Mouse (Mus musculus): Measurements from ENCODE around the gene Kdm4b. TPM values are rescaled to one million over a fixed set of nuclear protein-coding genes. Genes with fewer than 3 reads are reported as not detected.

Gene Kdm4b
- polyA plus RNA-seq, 1 experiment from 2014 or later = 13.5 TPM

GRCm38 (mm10) chr17:56420022-56420421 lies 94.2 kb downstream of the Kdm4b start:
- Histone ChIP-seq H3K4me3 (ENCODE audit: low read depth, low read length) (no peak overlapping the region), H3K4me2 (replicated peaks; ENCODE audit: low read depth) (no peak overlapping the region), H3K27ac (replicated peaks) (no peak overlapping the region), H3K4me1 (replicated peaks; ENCODE audit: control insufficient read depth, insufficient read depth) (no peaks in the 10 kb centered on the region), H3K9me3 (ENCODE audit: control insufficient read depth, low read length) (no peaks in the 10 kb centered on the region), H3K36me3 (ENCODE audit: control insufficient read depth, insufficient read depth, low read length) (peaks cover 50% of the 10 kb centered on the region), H3K27me3 (ENCODE audit: control insufficient read depth, insufficient read depth, low read length) (no peaks in the 10 kb centered on the region), H3K9ac (ENCODE audit: low read length) (no peak overlapping the region)
- ATAC-seq (ENCODE audit: low FRiP score, low TSS enrichment) = no peak
- WGBS = 100% methylated on average over 2 of the region's 2 CpGs
- no peak for DNase-seq (ENCODE audit: low spot score)
- TF ChIP-seq EP300 (optimal IDR thresholded peaks at IDR 0.05) = no peak
- no peak for TF ChIP-seq CTCF (IDR thresholded peaks at IDR 0.05; ENCODE audit: low read depth)

GRCm38 (mm10) chr17:56424726-56425583 lies 99.1 kb downstream of the Kdm4b start:
- no peaks in the 10 kb centered on the region for H3K4me1 ChIP-seq (replicated peaks; ENCODE audit: control insufficient read depth, insufficient read depth)
- H3K36me3 ChIP-seq (ENCODE audit: control insufficient read depth, insufficient read depth, low read length) = peaks cover 21% of the 10 kb centered on the region
- H3K4me2 ChIP-seq (replicated peaks; ENCODE audit: low read depth) = peak overlapping the region; percentile 89
- peak overlapping the region; percentile 58 for H3K9ac ChIP-seq (ENCODE audit: low read length)
- peak; percentile 82 for DNase-seq (ENCODE audit: low spot score)
- H3K27me3 ChIP-seq (ENCODE audit: control insufficient read depth, insufficient read depth, low read length) = no peaks in the 10 kb centered on the region
- TF ChIP-seq CTCF (IDR thresholded peaks at IDR 0.05; ENCODE audit: low read depth) (no peak), EP300 (optimal IDR thresholded peaks at IDR 0.05) (no peak)
- H3K9me3 ChIP-seq (ENCODE audit: control insufficient read depth, low read length) = no peaks in the 10 kb centered on the region
- peak overlapping the region; percentile 46 for H3K4me3 ChIP-seq (ENCODE audit: low read depth, low read length)
- ATAC-seq (ENCODE audit: low FRiP score, low TSS enrichment) = peak; percentile 74
- H3K27ac ChIP-seq (replicated peaks) = peak overlapping the region; percentile 40; the same call in 1 of the 2 replicates
- 31% methylated on average over 64 of the region's 77 CpGs for WGBS

GRCm38 (mm10) chr17:56425584-56425914 lies 99.7 kb downstream of the Kdm4b start:
- H3K27me3 ChIP-seq (ENCODE audit: control insufficient read depth, insufficient read depth, low read length) = no peaks in the 10 kb centered on the region
- 2% methylated on average over 47 of the region's 47 CpGs for WGBS
- TF ChIP-seq CTCF (IDR thresholded peaks at IDR 0.05; ENCODE audit: low read depth) (peak; percentile 76), EP300 (optimal IDR thresholded peaks at IDR 0.05) (no peak)
- H3K4me2 ChIP-seq (replicated peaks; ENCODE audit: low read depth) = peak overlapping the region; percentile 89
- H3K4me1 ChIP-seq (replicated peaks; ENCODE audit: control insufficient read depth, insufficient read depth) = no peaks in the 10 kb centered on the region
- peak overlapping the region; percentile 40; the same call in 1 of the 2 replicates for H3K27ac ChIP-seq (replicated peaks)
- peak overlapping the region; percentile 58 for H3K9ac ChIP-seq (ENCODE audit: low read length)
- no peaks in the 10 kb centered on the region for H3K9me3 ChIP-seq (ENCODE audit: control insufficient read depth, low read length)
- DNase-seq (ENCODE audit: low spot score) (peak; percentile 86), ATAC-seq (ENCODE audit: low FRiP score, low TSS enrichment) (peak; percentile 79)
- H3K4me3 ChIP-seq (ENCODE audit: low read depth, low read length) = peak overlapping the region; percentile 46
- peaks cover 20% of the 10 kb centered on the region for H3K36me3 ChIP-seq (ENCODE audit: control insufficient read depth, insufficient read depth, low read length)

GRCm38 (mm10) chr17:56425941-56426340 lies 100.1 kb downstream of the Kdm4b start:
- Histone ChIP-seq H3K27me3 (ENCODE audit: control insufficient read depth, insufficient read depth, low read length) (no peaks in the 10 kb centered on the region), H3K9me3 (ENCODE audit: control insufficient read depth, low read length) (no peaks in the 10 kb centered on the region), H3K4me3 (ENCODE audit: low read depth, low read length) (peak overlapping the region; percentile 46), H3K4me1 (replicated peaks; ENCODE audit: control insufficient read depth, insufficient read depth) (no peaks in the 10 kb centered on the region), H3K9ac (ENCODE audit: low read length) (peak overlapping the region; percentile 58), H3K36me3 (ENCODE audit: control insufficient read depth, insufficient read depth, low read length) (peaks cover 17% of the 10 kb centered on the region), H3K27ac (replicated peaks) (no peak overlapping the region), H3K4me2 (replicated peaks; ENCODE audit: low read depth) (peak overlapping the region; percentile 89)
- no peak for ATAC-seq (ENCODE audit: low FRiP score, low TSS enrichment)
- TF ChIP-seq CTCF (IDR thresholded peaks at IDR 0.05; ENCODE audit: low read depth) (no peak), EP300 (optimal IDR thresholded peaks at IDR 0.05) (no peak)
- DNase-seq (ENCODE audit: low spot score) = no peak
- 43% methylated on average over 3 of the region's 3 CpGs for WGBS

GRCm38 (mm10) chr17:56427857-56428256 lies 102.0 kb downstream of the Kdm4b start:
- Histone ChIP-seq H3K9ac (ENCODE audit: low read length) (no peak overlapping the region), H3K36me3 (ENCODE audit: control insufficient read depth, insufficient read depth, low read length) (peaks cover 7% of the 10 kb centered on the region; the same call in 1 of the 2 replicates), H3K27me3 (ENCODE audit: control insufficient read depth, insufficient read depth, low read length) (no peaks in the 10 kb centered on the region), H3K9me3 (ENCODE audit: control insufficient read depth, low read length) (no peaks in the 10 kb centered on the region), H3K4me1 (replicated peaks; ENCODE audit: control insufficient read depth, insufficient read depth) (no peaks in the 10 kb centered on the region), H3K27ac (replicated peaks) (no peak overlapping the region), H3K4me3 (ENCODE audit: low read depth, low read length) (no peak overlapping the region), H3K4me2 (replicated peaks; ENCODE audit: low read depth) (no peak overlapping the region)
- ATAC-seq (ENCODE audit: low FRiP score, low TSS enrichment) (no peak), DNase-seq (ENCODE audit: low spot score) (no peak)
- WGBS = 76% methylated on average over 7 of the region's 28 CpGs
- TF ChIP-seq CTCF (IDR thresholded peaks at IDR 0.05; ENCODE audit: low read depth) (no peak), EP300 (optimal IDR thresholded peaks at IDR 0.05) (no peak)

GRCm38 (mm10) chr17:56431582-56431981 lies 105.7 kb downstream of the Kdm4b start:
- H3K4me3 ChIP-seq (ENCODE audit: low read depth, low read length) = no peak overlapping the region
- TF ChIP-seq EP300 (optimal IDR thresholded peaks at IDR 0.05) = no peak
- TF ChIP-seq CTCF (IDR thresholded peaks at IDR 0.05; ENCODE audit: low read depth) = no peak
- peaks cover 5% of the 10 kb centered on the region; the same call in 1 of the 2 replicates for H3K36me3 ChIP-seq (ENCODE audit: control insufficient read depth, insufficient read depth, low read length)
- WGBS = 70% methylated on average over 3 of the region's 3 CpGs
- ATAC-seq (ENCODE audit: low FRiP score, low TSS enrichment) (no peak), DNase-seq (ENCODE audit: low spot score) (no peak)
- no peak overlapping the region for H3K9ac ChIP-seq (ENCODE audit: low read length)
- H3K9me3 ChIP-seq (ENCODE audit: control insufficient read depth, low read length) = no peaks in the 10 kb centered on the region
- no peak overlapping the region for H3K27ac ChIP-seq (replicated peaks)
- no peaks in the 10 kb centered on the region for H3K27me3 ChIP-seq (ENCODE audit: control insufficient read depth, insufficient read depth, low read length)
- no peak overlapping the region for H3K4me2 ChIP-seq (replicated peaks; ENCODE audit: low read depth)
- no peaks in the 10 kb centered on the region for H3K4me1 ChIP-seq (replicated peaks; ENCODE audit: control insufficient read depth, insufficient read depth)
